Mouse (Mus musculus) ES-E14 (cell line): ENCODE measurements around the gene Pomt2. TPM values are rescaled to one million over a fixed set of nuclear protein-coding genes. Genes with fewer than 3 reads are reported as not detected.

ENCODE experiments used
- DNase-seq: peaks from one replicate; pipeline ENCODE4 v3.0.0-alpha.2; 2013; ENCODE audit warnings: low read depth, low spot score
- H3K27ac ChIP-seq: 2 replicates; pipeline ENCODE4 v1.5.1; 2012; ENCODE audit warnings: low read depth, mild to moderate bottlenecking, low read length, moderate library complexity, mixed read lengths; ENCODE audit not compliant: poor library complexity, insufficient read depth, severe bottlenecking
- H3K36me3 ChIP-seq: 2 replicates; pipeline ENCODE4 v1.6.1; 2012; ENCODE audit warnings: mild to moderate bottlenecking, low read length, moderate library complexity, mixed read lengths; ENCODE audit not compliant: control insufficient read depth, poor library complexity, insufficient read depth, severe bottlenecking
- H3K4me1 ChIP-seq, 2 experiments: fragments of 150-350 bp in 1 of 2; sonication (generic) in 1 of 2; 2 replicates each; pipeline ENCODE4 v1.6.1; 2012; ENCODE audit warnings: low read length in 2 of 2, mild to moderate bottlenecking in 1 of 2, mixed read lengths in 1 of 2; ENCODE audit not compliant: control insufficient read depth in 2 of 2, insufficient read depth in 2 of 2, poor library complexity in 1 of 2
- H3K4me3 ChIP-seq, 2 experiments: fragments of 150-350 bp in 1 of 2; sonication (generic) in 1 of 2; 2 replicates each; pipeline ENCODE4 v1.5.1; 2012; ENCODE audit warnings: low read length in 2 of 2, low read depth in 1 of 2, mild to moderate bottlenecking in 1 of 2, mixed read lengths in 1 of 2; ENCODE audit not compliant: insufficient read depth in 1 of 2, poor library complexity in 1 of 2, severe bottlenecking in 1 of 2
- H3K9ac ChIP-seq: 2 replicates; pipeline ENCODE4 v1.6.1; 2012; ENCODE audit warnings: low read depth, mild to moderate bottlenecking, low read length, mixed read lengths; ENCODE audit not compliant: poor library complexity, insufficient read depth, severe bottlenecking
- H3K9me3 ChIP-seq: fragments of 150-350 bp; sonication (generic); 2 replicates; pipeline ENCODE4 v1.6.1; 2012; ENCODE audit warnings: low read depth, mild to moderate bottlenecking, low read length; ENCODE audit not compliant: control insufficient read depth, insufficient read depth
- CHD2 ChIP-seq: IDR thresholded peaks from 2 replicates; pipeline ENCODE4 v1.6.1; 2014; ENCODE audit warnings: mild to moderate bottlenecking, low read depth, low read length, inconsistent platforms
- HCFC1 ChIP-seq: IDR thresholded peaks from 2 replicates; pipeline ENCODE4 v1.6.1; 2012; ENCODE audit warnings: low read length, inconsistent platforms, borderline replicate concordance; ENCODE audit not compliant: insufficient read depth
- MAFK ChIP-seq: IDR thresholded peaks from 2 replicates; pipeline ENCODE4 v1.6.1; 2014; ENCODE audit warnings: mild to moderate bottlenecking, low read depth, low read length, inconsistent platforms; ENCODE audit not compliant: insufficient read depth
- ZC3H11A ChIP-seq: IDR thresholded peaks from 2 replicates; pipeline ENCODE4 v1.6.1; 2012; ENCODE audit warnings: low read depth, mild to moderate bottlenecking, inconsistent platforms, low read length, borderline replicate concordance
- ZNF384 ChIP-seq: IDR thresholded peaks from 2 replicates; pipeline ENCODE4 v1.6.1; 2012; ENCODE audit warnings: low read depth, low read length, inconsistent platforms
- in situ Hi-C, 2 experiments: fragments of 600-800 bp; cut with MboI; formaldehyde crosslinking; loops; one replicate each; pipeline ENCODE4 v1.15.1; 2025; ENCODE audit warnings: low sequenced_read_pairs in 2 of 2, inconsistent platforms in 1 of 2; ENCODE audit not compliant: unreplicated experiment in 2 of 2
- total RNA-seq: library from RNA; depleted of rRNA; stranded (reverse); fragments of 300-350 nt; gene quantifications from 2 replicates; pipeline ENCODE4 v1.2.3, GENCODE M21; 2012

The Pomt2 gene
- total RNA-seq, 1 experiment: 23.9 TPM

DNA sequence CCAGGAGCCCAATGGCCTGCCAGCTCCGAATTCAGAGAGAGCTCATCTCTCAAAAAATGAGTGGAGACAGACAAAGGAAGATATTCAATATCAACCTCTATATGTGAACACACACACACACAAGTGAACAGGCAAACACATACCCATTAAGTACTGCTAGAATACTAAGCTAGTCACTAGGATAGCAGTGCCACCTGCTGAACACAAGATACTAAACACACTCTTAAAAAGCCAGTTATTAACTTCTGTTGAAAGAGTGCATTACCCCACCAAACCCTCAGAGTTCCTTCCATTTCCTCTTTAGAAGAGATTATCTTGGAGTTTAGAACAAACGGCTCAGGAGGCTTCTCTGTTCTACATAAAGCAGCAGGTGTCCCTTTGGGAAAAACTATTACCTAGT is 5.6 kb downstream of the Pomt2 start:
- no peaks in the 10 kb centered on the region for H3K36me3 ChIP-seq
- peaks cover 2% of the 10 kb centered on the region in 2 experiments; a peak in 3 of 4 replicates for H3K4me1 ChIP-seq
- no peak for TF ChIP-seq CHD2
- no peak for TF ChIP-seq MAFK
- no peak for TF ChIP-seq HCFC1
- no peak for TF ChIP-seq ZNF384
- TF ChIP-seq ZC3H11A: no peak
- in situ Hi-C loops: no loop called here
- no peak overlapping the region for H3K9ac ChIP-seq
- H3K9me3 ChIP-seq: no peaks in the 10 kb centered on the region
- no peak overlapping the region for H3K4me3 ChIP-seq
- H3K27ac ChIP-seq: no peak overlapping the region
- DNase-seq: no peak

DNA sequence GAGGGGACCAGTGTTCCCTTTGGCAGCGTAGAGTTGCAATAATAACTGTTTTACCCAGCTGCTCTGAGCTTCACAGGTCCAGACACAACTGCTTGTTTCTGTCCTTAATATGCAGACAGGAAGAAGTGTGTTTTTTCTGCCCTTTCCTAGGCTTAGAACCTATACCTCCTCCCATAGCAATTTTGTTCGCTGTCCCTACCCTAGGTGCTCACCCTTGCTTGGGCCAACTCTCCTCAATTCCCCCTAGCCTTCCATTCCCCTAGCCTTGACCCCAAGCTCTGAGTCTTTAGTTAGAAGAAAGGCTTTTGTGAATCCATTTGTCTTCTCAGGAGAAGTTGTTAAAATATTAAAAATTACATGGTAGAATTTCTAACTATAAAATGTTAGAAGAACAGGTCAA is 9.0 kb downstream of the Pomt2 start:
- no peak for DNase-seq
- Histone ChIP-seq H3K4me1 (peaks cover 2% of the 10 kb centered on the region in 2 experiments; a peak in 2 of 4 replicates), H3K9me3 (no peaks in the 10 kb centered on the region), H3K27ac (no peak overlapping the region), H3K4me3 (no peak overlapping the region), H3K9ac (no peak overlapping the region), H3K36me3 (no peaks in the 10 kb centered on the region)
- TF ChIP-seq CHD2 (no peak), MAFK (no peak), ZNF384 (no peak), ZC3H11A (no peak), HCFC1 (no peak)
- in situ Hi-C loops: no loop called here

DNA sequence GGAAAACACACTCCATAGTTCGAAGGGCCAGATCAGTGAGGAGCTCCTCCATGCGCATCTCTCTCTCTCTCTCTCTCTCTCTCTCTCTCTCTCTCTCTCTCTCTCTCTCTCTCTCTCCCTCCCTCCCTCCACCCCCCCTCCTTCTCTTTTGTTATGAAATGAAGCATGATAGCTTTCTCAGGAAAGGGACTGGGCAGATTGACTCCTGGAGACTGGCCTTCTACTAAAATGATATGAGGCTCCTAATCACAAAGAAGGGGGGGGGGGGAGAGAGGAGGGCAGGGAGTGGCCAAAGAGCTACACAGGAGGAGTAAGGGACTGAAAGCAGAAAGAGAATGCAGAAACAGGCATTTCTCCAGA is 9.4 kb downstream of the Pomt2 start:
- Histone ChIP-seq H3K9ac (no peak overlapping the region), H3K36me3 (no peaks in the 10 kb centered on the region), H3K4me1 (peaks cover 2% of the 10 kb centered on the region in 2 experiments; a peak in 2 of 4 replicates), H3K4me3 (no peak overlapping the region), H3K9me3 (no peaks in the 10 kb centered on the region), H3K27ac (no peak overlapping the region)
- in situ Hi-C loops: no loop called here
- DNase-seq: no peak
- no peak for TF ChIP-seq MAFK
- no peak for TF ChIP-seq ZC3H11A
- TF ChIP-seq CHD2: no peak
- TF ChIP-seq HCFC1: no peak
- TF ChIP-seq ZNF384: no peak

DNA sequence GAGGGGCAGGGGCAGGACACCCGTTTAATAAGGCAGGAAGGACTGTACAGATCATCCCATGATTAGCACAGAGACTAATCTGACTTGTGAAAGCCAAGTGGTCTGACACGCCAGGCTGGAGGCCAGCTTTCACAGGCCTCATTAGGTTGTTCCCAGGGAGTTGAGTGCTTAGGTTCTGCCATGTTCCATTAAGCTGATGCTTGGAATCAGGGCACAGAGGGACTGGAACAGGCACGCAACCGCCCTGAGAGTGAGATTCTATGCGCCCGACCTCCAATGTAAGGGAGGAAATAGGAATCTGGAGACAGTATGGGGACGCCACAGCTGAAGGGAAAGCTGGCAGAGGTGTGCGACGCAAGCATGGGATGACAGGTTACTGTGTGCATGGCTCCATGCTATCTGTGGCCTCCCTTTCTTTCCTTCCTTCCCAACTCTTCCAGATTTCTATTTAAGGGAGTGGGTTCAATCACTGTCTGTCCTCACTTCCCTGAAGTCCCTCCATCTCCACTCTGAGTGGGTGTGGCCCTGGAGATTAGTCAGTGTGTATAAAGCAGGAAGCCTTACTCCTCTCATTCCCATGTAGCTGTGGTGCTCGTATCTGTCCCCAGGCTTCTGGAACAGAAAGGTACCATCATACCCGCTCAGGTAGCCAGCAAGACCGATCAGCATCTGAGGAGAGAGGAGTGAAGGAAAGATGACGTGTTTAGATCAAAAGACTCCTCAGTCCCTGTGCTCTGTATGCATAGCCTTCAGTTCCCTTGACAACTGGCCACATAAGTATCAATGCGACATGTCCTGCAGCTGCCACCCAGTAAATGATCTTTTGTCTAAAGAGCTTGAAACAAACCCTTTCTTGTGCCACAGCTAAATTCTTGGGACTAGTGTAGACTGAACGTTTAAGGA is 10.1 kb downstream of the Pomt2 start:
- Histone ChIP-seq H3K4me3 (no peak overlapping the region), H3K36me3 (no peaks in the 10 kb centered on the region), H3K4me1 (peaks cover 2% of the 10 kb centered on the region in 2 experiments; a peak in 2 of 4 replicates), H3K9me3 (no peaks in the 10 kb centered on the region), H3K9ac (no peak overlapping the region), H3K27ac (no peak overlapping the region)
- no peak for DNase-seq
- TF ChIP-seq ZNF384 (no peak), MAFK (no peak), HCFC1 (no peak), CHD2 (no peak), ZC3H11A (no peak)
- in situ Hi-C loops: no loop called here

DNA sequence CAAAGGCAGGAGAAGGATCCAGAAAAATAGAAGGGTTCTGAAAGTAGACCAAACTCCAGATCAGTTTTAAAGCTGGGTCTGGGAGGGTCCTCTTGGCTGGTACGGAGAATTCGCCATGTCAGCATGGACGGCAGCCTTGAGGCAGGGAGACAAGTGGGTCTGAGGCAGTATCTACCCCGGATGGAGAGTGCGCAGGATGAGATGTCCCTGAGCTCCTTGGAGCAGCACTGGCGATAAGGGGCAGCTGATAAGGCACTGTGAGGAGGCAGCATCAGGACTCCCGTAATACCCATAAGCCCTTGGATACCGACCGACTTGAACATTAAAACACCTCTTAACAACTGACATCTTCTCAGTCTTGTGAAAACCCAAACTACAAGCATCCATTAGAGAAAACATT is 15.0 kb downstream of the Pomt2 start:
- no peak for TF ChIP-seq ZNF384
- Histone ChIP-seq H3K36me3 (no peaks in the 10 kb centered on the region; the same call in 1 of the 2 replicates), H3K9ac (no peak overlapping the region), H3K4me1 (no peaks in the 10 kb centered on the region), H3K4me3 (no peak overlapping the region), H3K9me3 (no peaks in the 10 kb centered on the region), H3K27ac (no peak overlapping the region)
- DNase-seq: no peak
- in situ Hi-C loops: no loop called here
